Mouse (Mus musculus): ENCODE results near the gene Olfr1359.

The Olfr1359 gene

DNA sequence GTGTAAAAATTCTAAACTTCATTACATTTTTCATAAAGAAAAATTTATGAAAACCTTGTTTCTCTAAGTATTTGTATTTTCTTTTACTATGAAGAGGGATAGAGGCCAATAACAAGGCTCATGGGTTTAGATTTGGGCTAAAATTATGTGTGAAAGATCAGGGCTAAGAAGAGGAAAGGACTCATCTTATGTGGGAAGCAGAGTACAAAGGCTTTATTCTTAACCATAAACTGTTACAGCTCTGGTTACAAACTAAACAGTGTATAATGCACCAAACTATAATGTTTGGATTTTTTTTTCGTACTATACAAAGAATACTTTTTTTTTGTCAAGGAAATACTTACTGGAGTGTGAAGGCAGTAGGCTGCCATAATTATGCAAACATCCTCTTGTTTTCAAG, 57.8 kb downstream of the Olfr1359 start:
- H3K27me3 ChIP-seq (ENCODE audit: insufficient read depth, low read length), result no peaks in the 10 kb centered on the region
- no peaks in the 10 kb centered on the region for H3K9me3 ChIP-seq (ENCODE audit: low read length)
- TF ChIP-seq CTCF (conservative IDR thresholded peaks at IDR 0.05; ENCODE audit: low read length), result no peak
- no peak for TF ChIP-seq POU5F1 (IDR thresholded peaks at IDR 0.05; ENCODE audit: borderline replicate concordance, low read length)
- no peak for TF ChIP-seq NANOG (IDR thresholded peaks at IDR 0.05; ENCODE audit: borderline replicate concordance, low read length)
- no peaks in the 10 kb centered on the region for H3K36me3 ChIP-seq (ENCODE audit: insufficient read depth, low read length)
- H3K4me3 ChIP-seq (replicated peaks; ENCODE audit: low read length), result no peak overlapping the region
- H3K4me1 ChIP-seq (replicated peaks; ENCODE audit: low read depth, low read length), result peaks cover 37% of the 10 kb centered on the region

Measured in E14TG2a.4 (cell line).